Mouse (Mus musculus) bone marrow macrophage, adult 2 months (primary cell): ENCODE measurements around the gene Crb2. TPM values are rescaled to one million over a fixed set of nuclear protein-coding genes. Genes with fewer than 3 reads are reported as not detected.

Experiments
- H3K27ac ChIP-seq: 2 replicates; pipeline ENCODE4 v1.5.1; 2012; ENCODE audit warnings: low read depth, low read length; ENCODE audit not compliant: insufficient read depth
- H3K4me1 ChIP-seq: 2 replicates; pipeline ENCODE4 v1.6.1; 2012; ENCODE audit warnings: low read length; ENCODE audit not compliant: control insufficient read depth, insufficient read depth
- H3K4me3 ChIP-seq: 2 replicates; pipeline ENCODE4 v1.5.1; 2012; ENCODE audit warnings: mild to moderate bottlenecking, low read length, moderate library complexity; ENCODE audit not compliant: insufficient read depth
- CTCF ChIP-seq: IDR thresholded peaks from 2 replicates; pipeline ENCODE4 v1.5.1; 2012; ENCODE audit warnings: low read depth, mild to moderate bottlenecking, low read length, moderate library complexity
- POLR2A ChIP-seq: IDR thresholded peaks from 2 replicates; pipeline ENCODE4 v1.6.1; 2012; ENCODE audit warnings: mild to moderate bottlenecking, low read depth, low read length, borderline replicate concordance
- polyA plus RNA-seq: library from polyadenylated mRNA; stranded (reverse); fragments of >200 nt; gene quantifications from 2 replicates; pipeline ENCODE4 v1.2.4, GENCODE M21; 2012; ENCODE audit not compliant: missing spikeins, insufficient read depth, insufficient read length

Crb2 gene
- polyA plus RNA-seq, 1 experiment, result not detected

GRCm38 (mm10) chr2:37749323-37749722 is 26.7 kb upstream of the Crb2 start:
- H3K4me1 ChIP-seq, result peaks cover 2% of the 10 kb centered on the region; the same call in 1 of the 2 replicates
- TF ChIP-seq POLR2A, result no peak
- no peak for TF ChIP-seq CTCF

GRCm38 (mm10) chr2:37751114-37751513 is 24.9 kb upstream of the Crb2 start:
- peaks cover 2% of the 10 kb centered on the region; the same call in 1 of the 2 replicates for H3K4me1 ChIP-seq
- H3K4me3 ChIP-seq, result no peak overlapping the region
- no peak overlapping the region for H3K27ac ChIP-seq
- TF ChIP-seq CTCF, result no peak
- no peak for TF ChIP-seq POLR2A

More at GRCm38 (mm10) chr2:37749323-37749722, 26.7 kb upstream of the Crb2 start:
- Histone ChIP-seq H3K27ac (no peak overlapping the region), H3K4me3 (no peak overlapping the region)

GRCm38 (mm10) chr2:37756220-37756930 is 19.7 kb upstream of the Crb2 start:
- H3K4me3 ChIP-seq, result no peak overlapping the region
- peaks cover 6% of the 10 kb centered on the region for H3K4me1 ChIP-seq

GRCm38 (mm10) chr2:37757016-37757415 is 19.0 kb upstream of the Crb2 start:
- TF ChIP-seq CTCF (no peak), POLR2A (no peak)
- Histone ChIP-seq H3K27ac (no peak overlapping the region), H3K4me1 (peaks cover 6% of the 10 kb centered on the region)

More at GRCm38 (mm10) chr2:37756220-37756930, 19.7 kb upstream of the Crb2 start:
- no peak overlapping the region for H3K27ac ChIP-seq
- no peak for TF ChIP-seq CTCF
- TF ChIP-seq POLR2A, result no peak

GRCm38 (mm10) chr2:37757784-37758183 is 18.3 kb upstream of the Crb2 start:
- H3K4me3 ChIP-seq, result no peak overlapping the region
- H3K27ac ChIP-seq, result no peak overlapping the region

More at GRCm38 (mm10) chr2:37757016-37757415, 19.0 kb upstream of the Crb2 start:
- no peak overlapping the region for H3K4me3 ChIP-seq

GRCm38 (mm10) chr2:37758343-37759015 is 17.6 kb upstream of the Crb2 start:
- Histone ChIP-seq H3K4me3 (no peak overlapping the region), H3K4me1 (peaks cover 6% of the 10 kb centered on the region), H3K27ac (no peak overlapping the region)
- no peak for TF ChIP-seq CTCF
- no peak for TF ChIP-seq POLR2A

More at GRCm38 (mm10) chr2:37757784-37758183, 18.3 kb upstream of the Crb2 start:
- peaks cover 6% of the 10 kb centered on the region for H3K4me1 ChIP-seq
- no peak for TF ChIP-seq POLR2A
- TF ChIP-seq CTCF, result no peak

- no peak for TF ChIP-seq POLR2A
- TF ChIP-seq CTCF, result no peak
- Histone ChIP-seq H3K4me3 (no peak overlapping the region), H3K27ac (no peak overlapping the region), H3K4me1 (peaks cover 9% of the 10 kb centered on the region)
These were observed 15.4 kb upstream of the Crb2 start for GRCm38 (mm10) chr2:37760633-37761032.

GRCm38 (mm10) chr2:37763638-37764037 is 12.4 kb upstream of the Crb2 start:
- Histone ChIP-seq H3K4me1 (peaks cover 6% of the 10 kb centered on the region; the same call in 1 of the 2 replicates), H3K27ac (no peak overlapping the region)
- TF ChIP-seq CTCF (no peak), POLR2A (no peak)

GRCm38 (mm10) chr2:37764514-37764913 is 11.5 kb upstream of the Crb2 start:
- Histone ChIP-seq H3K27ac (no peak overlapping the region), H3K4me1 (peaks cover 6% of the 10 kb centered on the region; the same call in 1 of the 2 replicates), H3K4me3 (no peak overlapping the region)
- no peak for TF ChIP-seq POLR2A
- no peak for TF ChIP-seq CTCF

More at GRCm38 (mm10) chr2:37763638-37764037, 12.4 kb upstream of the Crb2 start:
- H3K4me3 ChIP-seq, result no peak overlapping the region

- TF ChIP-seq POLR2A (no peak), CTCF (no peak)
- no peak overlapping the region for H3K27ac ChIP-seq
- no peak overlapping the region for H3K4me3 ChIP-seq
- H3K4me1 ChIP-seq, result peaks cover 6% of the 10 kb centered on the region; the same call in 1 of the 2 replicates
These were observed 11.0 kb upstream of the Crb2 start for GRCm38 (mm10) chr2:37765082-37765483.
